9 mouse cellular contexts compared by ENCODE assay signal in the genomic region with DNA sequence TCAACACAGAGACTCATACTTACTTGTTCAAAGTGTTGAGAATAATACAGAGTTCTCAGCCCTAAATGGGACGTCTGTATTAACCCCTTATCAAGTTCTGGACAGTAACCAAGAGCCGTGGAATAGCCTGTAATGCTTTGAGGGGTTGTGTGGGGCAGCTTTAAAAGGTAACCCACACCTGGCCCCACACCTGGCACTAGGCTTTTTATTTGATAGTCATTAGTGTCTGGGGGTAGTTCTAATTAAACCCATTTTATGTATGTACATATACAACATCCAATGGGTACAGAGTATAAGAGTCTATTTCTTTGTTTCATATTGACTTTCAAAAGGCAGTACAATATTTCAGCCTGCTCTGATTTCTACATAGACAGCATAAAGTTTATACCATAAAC. TPM values are rescaled to one million over a fixed set of nuclear protein-coding genes. Genes with fewer than 3 reads are reported as not detected.
A peak's percentile ranks its signal among the peaks of the same experiment; 100 is the strongest.
DNase-seq lines count a peak whose midpoint lies in the region; ATAC-seq and TF ChIP-seq lines count a peak whose summit lies in the region.
"Had no signal": no experiment of that assay in that cellular context is flagged by ENCODE, and none has a peak within 500 bp of the region (broad histone marks: within the 10 kb centered on the region; RNA-seq: fewer than 3 reads in every experiment).

No protein-coding gene starts in this region.

- H3K27ac ChIP-seq in kidney, embryonic 16.5 days (ENCODE audit: low read length), result no peak overlapping the region
- no peak overlapping the region for H3K27ac ChIP-seq in forebrain, embryonic 12.5 days
- no peak overlapping the region for H3K27ac ChIP-seq in intestine, postnatal 0 days (ENCODE audit: low read depth, low read length)
- H3K27ac ChIP-seq in neural tube, embryonic 13.5 days (replicated peaks), result no peak overlapping the region

- peak overlapping the region; percentile 99 for H3K4me2 ChIP-seq in kidney, embryonic 16.5 days (replicated peaks; ENCODE audit: low read depth, low read length)
- peak overlapping the region; percentile 98 for H3K4me2 ChIP-seq in forebrain, embryonic 12.5 days
- peak overlapping the region; percentile 99 for H3K4me2 ChIP-seq in intestine, postnatal 0 days (replicated peaks; ENCODE audit: low read depth)
- H3K4me2 ChIP-seq in neural tube, embryonic 13.5 days, result peak overlapping the region; percentile 95

- no peaks in the 10 kb centered on the region for H3K27me3 ChIP-seq in kidney, embryonic 16.5 days (ENCODE audit: insufficient read depth, low read length)
- peaks cover 9% of the 10 kb centered on the region for H3K27me3 ChIP-seq in forebrain, embryonic 12.5 days
- H3K27me3 ChIP-seq in intestine, postnatal 0 days (replicated peaks; ENCODE audit: control insufficient read depth, insufficient read depth, low read length), result no peaks in the 10 kb centered on the region
- H3K27me3 ChIP-seq in neural tube, embryonic 13.5 days, result peaks cover 12% of the 10 kb centered on the region; the same call in 1 of the 2 replicates

- ATAC-seq in kidney, embryonic 16.5 days (ENCODE audit: low FRiP score, low TSS enrichment), result peak; percentile 0; the same call in 1 of the 2 replicates
- ATAC-seq in forebrain, embryonic 12.5 days (ENCODE audit: low FRiP score), result no peak
- ATAC-seq in intestine, postnatal 0 days, result no peak
- no peak for ATAC-seq in neural tube, embryonic 13.5 days (ENCODE audit: low read depth)
- no peak for ATAC-seq in erythroid progenitor cell, adult 5-6 weeks (replicated peaks; ENCODE audit: low FRiP score, poor library complexity, severe bottlenecking)

- no peaks in the 10 kb centered on the region for H3K36me3 ChIP-seq in kidney, embryonic 16.5 days (ENCODE audit: insufficient read depth, low read length)
- H3K36me3 ChIP-seq in forebrain, embryonic 12.5 days (replicated peaks), result no peaks in the 10 kb centered on the region
- no peaks in the 10 kb centered on the region for H3K36me3 ChIP-seq in intestine, postnatal 0 days (ENCODE audit: control insufficient read depth, insufficient read depth)
- no peaks in the 10 kb centered on the region for H3K36me3 ChIP-seq in neural tube, embryonic 13.5 days

- 45% methylated on average over 2 of the region's 2 CpGs for WGBS in kidney, embryonic 16.5 days
- 61% methylated on average over 2 of the region's 2 CpGs for WGBS in forebrain, embryonic 12.5 days
- 49% methylated on average over 2 of the region's 2 CpGs for WGBS in intestine, postnatal 0 days
- 60% methylated on average over 2 of the region's 2 CpGs for WGBS in neural tube, embryonic 13.5 days

- H3K4me3 ChIP-seq in kidney, embryonic 16.5 days (ENCODE audit: low read length), result peak overlapping the region; percentile 73; the same call in 1 of the 2 replicates
- peak overlapping the region; percentile 59; the same call in 1 of the 2 replicates for H3K4me3 ChIP-seq in forebrain, embryonic 12.5 days (replicated peaks)
- no peak overlapping the region for H3K4me3 ChIP-seq in intestine, postnatal 0 days (ENCODE audit: low read depth, low read length)
- peak overlapping the region; percentile 74 for H3K4me3 ChIP-seq in neural tube, embryonic 13.5 days

- no peak for TF ChIP-seq CTCF in intestine, postnatal 0 days (IDR thresholded peaks at IDR 0.05; ENCODE audit: low read depth)

- no peak overlapping the region for H3K9ac ChIP-seq in kidney, embryonic 16.5 days (replicated peaks; ENCODE audit: low read length)
- no peak overlapping the region for H3K9ac ChIP-seq in forebrain, embryonic 12.5 days
- H3K9ac ChIP-seq in intestine, postnatal 0 days (ENCODE audit: low read depth, low read length), result 0 out of 2 replicates have a peak overlapping the region, but pooled peaks have one; percentile 76
- no peak overlapping the region for H3K9ac ChIP-seq in neural tube, embryonic 13.5 days

- no peak for DNase-seq in kidney, postnatal 36 days
- no peak for DNase-seq in urinary bladder, postnatal 10 days (ENCODE audit: low spot score)
- no peak for DNase-seq in spleen, postnatal 10 days (ENCODE audit: low spot score in 2 of 2)

- no peaks in the 10 kb centered on the region for H3K9me3 ChIP-seq in kidney, embryonic 16.5 days (ENCODE audit: low read length)
- H3K9me3 ChIP-seq in forebrain, embryonic 12.5 days, result no peaks in the 10 kb centered on the region
- no peaks in the 10 kb centered on the region for H3K9me3 ChIP-seq in intestine, postnatal 0 days (ENCODE audit: control insufficient read depth)
- no peaks in the 10 kb centered on the region for H3K9me3 ChIP-seq in neural tube, embryonic 13.5 days

- peaks cover 11% of the 10 kb centered on the region for H3K4me1 ChIP-seq in kidney, embryonic 16.5 days (ENCODE audit: insufficient read depth, low read length)
- peaks cover 3% of the 10 kb centered on the region; the same call in 1 of the 2 replicates for H3K4me1 ChIP-seq in forebrain, embryonic 12.5 days
- no peaks in the 10 kb centered on the region for H3K4me1 ChIP-seq in intestine, postnatal 0 days (replicated peaks; ENCODE audit: control insufficient read depth, insufficient read depth, low read length)
- peaks cover 12% of the 10 kb centered on the region for H3K4me1 ChIP-seq in neural tube, embryonic 13.5 days (replicated peaks)

RNA-seq across cellular contexts. Expression of a gene that starts 4.6 kb away (rescaled TPM):
- polyA plus RNA-seq in kidney, embryonic 16.5 days (2015; fragmentation: Nextera tagmentation; extraction: Ambion mirVana), result 0.31 and 0.49 TPM in 2 replicates
- polyA plus RNA-seq in forebrain, embryonic 12.5 days (2016; fragmentation: Nextera tagmentation; extraction: Ambion mirVana), result not detected in 2 replicates
- 0.13 TPM in 1 of 2 replicates, not detected in the other for polyA plus RNA-seq in intestine, postnatal 0 days (2015; fragmentation: Nextera tagmentation; extraction: Ambion mirVana)
- not detected in 2 replicates for polyA plus RNA-seq in neural tube, embryonic 13.5 days (2015; fragmentation: Nextera tagmentation; extraction: Ambion mirVana)
- total RNA-seq in erythroid progenitor cell, adult 5-6 weeks (2015; ENCODE audit: low replicate concordance), result not detected in 2 replicates
- total RNA-seq in erythroid progenitor cell, adult 5-6 weeks (2017; ENCODE audit: low replicate concordance), result not detected in 2 replicates
- total RNA-seq: hematopoietic stem cell, adult 5-6 weeks had no signal

RNA-seq across cellular contexts. Expression of a gene that starts 38.0 kb away (rescaled TPM):
- polyA plus RNA-seq in kidney, embryonic 16.5 days (2015; fragmentation: Nextera tagmentation; extraction: Ambion mirVana), result 17.7 and 20.0 TPM in 2 replicates
- polyA plus RNA-seq in forebrain, embryonic 12.5 days (2016; fragmentation: Nextera tagmentation; extraction: Ambion mirVana), result not detected in 2 replicates
- polyA plus RNA-seq in intestine, postnatal 0 days (2015; fragmentation: Nextera tagmentation; extraction: Ambion mirVana), result 2.8 and 3.5 TPM in 2 replicates
- not detected in 2 replicates for polyA plus RNA-seq in neural tube, embryonic 13.5 days (2015; fragmentation: Nextera tagmentation; extraction: Ambion mirVana)
- not detected in 2 replicates for total RNA-seq in erythroid progenitor cell, adult 5-6 weeks (2015; ENCODE audit: low replicate concordance)
- 5.3 TPM in 1 of 2 replicates, not detected in the other for total RNA-seq in erythroid progenitor cell, adult 5-6 weeks (2017; ENCODE audit: low replicate concordance)
- total RNA-seq: hematopoietic stem cell, adult 5-6 weeks had no signal

RNA-seq across cellular contexts. Expression of a gene that starts 49.6 kb away (rescaled TPM):
- 24.3 and 26.0 TPM in 2 replicates for polyA plus RNA-seq in kidney, embryonic 16.5 days (2015; fragmentation: Nextera tagmentation; extraction: Ambion mirVana)
- 17.9 and 18.4 TPM in 2 replicates for polyA plus RNA-seq in forebrain, embryonic 12.5 days (2016; fragmentation: Nextera tagmentation; extraction: Ambion mirVana)
- 6.2 and 6.8 TPM in 2 replicates for polyA plus RNA-seq in intestine, postnatal 0 days (2015; fragmentation: Nextera tagmentation; extraction: Ambion mirVana)
- 7.9 and 8.0 TPM in 2 replicates for polyA plus RNA-seq in neural tube, embryonic 13.5 days (2015; fragmentation: Nextera tagmentation; extraction: Ambion mirVana)
- total RNA-seq in erythroid progenitor cell, adult 5-6 weeks (2015; ENCODE audit: low replicate concordance), result 154 and 179 TPM in 2 replicates
- 182 and 186 TPM in 2 replicates for total RNA-seq in erythroid progenitor cell, adult 5-6 weeks (2017; ENCODE audit: low replicate concordance)
